Mouse (Mus musculus): ENCODE measurements around the gene Prss37. TPM values are rescaled to one million over a fixed set of nuclear protein-coding genes. Genes with fewer than 3 reads are reported as not detected.

The Prss37 gene
- polyA plus RNA-seq (2017; shearing (Covaris generic)) = 1 to 10 TPM in 1 of 2 experiments, not detected in 1; 2.5 TPM

- ATAC-seq = no peak
These were observed at the start of gene Prss37 for GRCm38 (mm10) chr6:40519408-40519807. Gene Prss37 (minus strand): TSS chr6:40519508.

DNA sequence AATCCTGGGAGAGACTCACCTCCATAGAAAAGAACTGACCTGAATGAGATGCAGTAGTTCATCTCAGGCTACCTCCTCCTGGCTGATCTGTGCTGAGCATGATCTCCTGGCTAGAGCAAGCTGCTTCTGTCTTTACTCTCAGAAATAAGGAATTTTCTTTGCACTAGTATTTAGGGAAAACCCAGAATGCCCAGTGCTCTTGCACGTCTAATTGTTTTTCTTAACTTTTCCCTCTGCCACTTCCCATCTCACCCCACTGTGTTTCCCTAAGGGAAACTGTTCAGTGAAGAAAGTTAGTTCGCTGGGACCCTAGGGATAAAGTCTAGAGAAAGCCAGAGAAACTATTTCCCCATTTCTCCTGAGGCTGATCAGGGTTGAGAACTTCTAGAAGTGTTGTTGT lies 35.6 kb upstream of the Prss37 start, which contains the start of gene Olfr461:
Gene Olfr461, minus strand, starts transcription at position 101 of the 400 bp plus-strand sequence.
- no peak for ATAC-seq

- no peak for ATAC-seq
These were observed 25.4 kb upstream of the Prss37 start for GRCm38 (mm10) chr6:40544690-40545089.

DNA sequence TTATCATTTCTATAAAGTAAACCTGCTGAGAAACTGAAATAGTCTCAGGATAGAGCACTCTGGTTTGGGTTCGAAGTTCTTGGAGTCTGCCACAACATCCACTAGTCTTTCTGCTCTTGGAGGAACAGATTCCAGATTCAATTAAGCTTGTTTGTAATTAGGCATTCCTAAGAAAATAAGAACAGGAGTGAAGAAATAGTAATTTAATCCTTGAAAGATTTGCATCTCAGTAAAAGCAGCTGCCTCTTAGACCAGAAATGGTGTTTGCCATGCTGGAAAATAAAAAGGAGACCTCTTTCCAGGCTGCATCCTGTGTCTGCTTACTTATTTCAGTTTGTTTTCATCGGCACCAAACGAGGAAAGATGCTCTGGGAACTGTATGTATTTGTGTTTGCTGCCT lies 26.1 kb downstream of the Prss37 start, which contains the start of gene Tas2r108:
Gene Tas2r108, plus strand, starts transcription at position 301 of the 400 bp plus-strand sequence.
- no peak for ATAC-seq

- no peak for ATAC-seq
These were observed 28.4 kb downstream of the Prss37 start, which contains the start of gene Tas2r137 for GRCm38 (mm10) chr6:40490933-40491332. Gene Tas2r137 (plus strand): TSS chr6:40491233.

DNA sequence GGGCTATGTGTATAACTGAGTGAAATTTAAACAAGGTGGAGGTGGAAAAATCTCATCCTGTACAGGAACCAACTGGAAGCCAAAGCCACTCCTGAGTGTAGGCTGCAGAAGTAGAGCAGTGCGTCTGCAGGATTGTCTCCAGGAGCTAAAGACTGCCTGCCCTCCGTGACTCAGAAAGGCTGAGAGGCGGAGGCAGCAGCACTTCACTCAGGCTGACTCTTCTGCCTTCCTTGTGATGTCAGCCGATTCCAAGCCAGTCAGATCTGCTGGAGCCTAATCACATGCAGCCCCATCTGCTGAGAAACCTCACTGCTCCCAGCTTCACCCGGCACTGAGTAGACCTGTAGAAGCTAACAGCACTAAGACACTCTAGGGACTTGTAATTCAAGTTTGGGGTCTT lies 37.0 kb downstream of the Prss37 start:
- no peak for ATAC-seq

- ATAC-seq = no peak
These were observed 39.6 kb downstream of the Prss37 start for GRCm38 (mm10) chr6:40479705-40480104.

GRCm38 (mm10) chr6:40476132-40476531 lies 43.2 kb downstream of the Prss37 start:
- no peak for ATAC-seq

GRCm38 (mm10) chr6:40471720-40472010 lies 47.6 kb downstream of the Prss37 start:
- ATAC-seq = no peak

DNA sequence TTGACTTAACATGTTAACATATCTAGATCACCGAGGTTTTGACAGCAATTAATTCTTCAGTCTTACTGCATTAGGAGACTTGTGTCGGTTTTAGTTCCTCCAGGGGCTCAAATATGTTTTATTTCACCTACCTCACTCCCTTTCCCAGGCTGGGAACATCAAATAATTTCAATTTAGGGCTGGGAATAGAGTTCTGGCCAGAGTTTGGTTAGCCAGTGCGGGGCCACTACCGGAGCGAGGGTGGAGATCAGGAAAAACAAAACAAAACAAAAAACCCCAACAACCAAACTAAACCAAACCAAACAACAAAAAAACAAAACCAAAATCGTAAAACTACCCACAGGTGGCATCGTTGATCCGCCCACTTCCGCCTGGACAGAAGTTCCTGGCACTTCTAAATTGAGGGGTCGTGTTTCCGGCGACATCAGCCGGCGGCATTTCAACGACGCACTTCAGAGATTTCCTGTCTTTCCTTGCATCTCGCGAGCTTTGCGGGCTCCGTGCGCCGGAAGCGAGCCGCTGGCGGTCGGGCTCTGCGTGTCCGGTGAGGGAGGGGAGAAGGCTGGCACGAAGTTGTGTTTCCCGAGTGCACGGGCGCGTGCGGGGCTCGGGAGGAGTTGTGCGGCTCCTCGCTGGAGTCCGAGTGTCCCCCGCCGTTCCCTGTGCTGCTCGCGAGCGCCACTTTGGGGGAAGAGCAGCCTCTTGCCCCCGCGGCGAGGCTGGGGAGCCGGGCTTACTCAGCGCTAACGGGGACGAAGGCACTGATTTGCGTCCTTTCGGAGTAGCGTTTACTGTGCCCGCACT lies 48.2 kb downstream of the Prss37 start, which contains the start of gene Ssbp1:
Gene Ssbp1, plus strand, starts transcription at position 437 of the 804 bp plus-strand sequence.
- peak; percentile 94 for ATAC-seq

DNA sequence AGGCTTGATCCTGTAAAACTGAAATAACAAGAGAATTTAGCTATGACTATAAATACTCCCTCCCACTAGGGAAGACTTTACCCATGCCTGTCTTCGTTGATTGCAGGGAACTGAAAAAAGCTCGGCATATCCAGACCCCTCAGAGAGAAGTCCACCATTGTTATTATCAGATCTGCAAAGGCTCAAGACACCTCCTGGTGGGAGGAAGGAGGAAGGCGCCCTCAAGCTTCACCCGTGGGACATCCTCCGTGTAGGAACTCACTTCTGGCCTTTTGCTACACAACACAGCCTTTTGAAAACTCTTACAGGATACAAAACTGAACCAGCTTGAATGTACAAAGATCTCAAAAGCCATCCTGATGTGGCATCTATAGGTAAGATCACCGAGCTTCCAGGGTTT lies 53.6 kb downstream of the Prss37 start:
- no peak for ATAC-seq

Other genes with a start within 250 kb of the Prss37 start
- 10 to 100 TPM; 46.2 to 49.9 TPM for gene Agk, start 194.3 kb downstream of the Prss37 start, polyA plus RNA-seq (2017; shearing (Covaris generic))
- gene E330009J07Rik, start 83.4 kb downstream of the Prss37 start, polyA plus RNA-seq (2017; shearing (Covaris generic)) = 1 to 10 TPM; 4.9 to 6.1 TPM
- gene Wee2, start 80.4 kb downstream of the Prss37 start, polyA plus RNA-seq (2017; shearing (Covaris generic)) = under 1 TPM; 0.15 TPM
- gene Ssbp1, start 48.2 kb downstream of the Prss37 start, polyA plus RNA-seq (2017; shearing (Covaris generic)) = 100 to 1,000 TPM; 109 to 114 TPM
- not detected for gene Tas2r137, start 28.3 kb downstream of the Prss37 start, polyA plus RNA-seq (2017; shearing (Covaris generic))
- not detected for gene Tas2r108, start 26.0 kb downstream of the Prss37 start, polyA plus RNA-seq (2017; shearing (Covaris generic))
- not detected for gene Olfr461, start 35.5 kb upstream of the Prss37 start, polyA plus RNA-seq (2017; shearing (Covaris generic))
- gene Olfr460, start 50.0 kb upstream of the Prss37 start, polyA plus RNA-seq (2017; shearing (Covaris generic)) = not detected
- gene Clec5a, start 66.3 kb upstream of the Prss37 start, polyA plus RNA-seq (2017; shearing (Covaris generic)) = not detected
- not detected for gene Tas2r138, start 93.8 kb upstream of the Prss37 start, polyA plus RNA-seq (2017; shearing (Covaris generic))
- not detected for gene Mgam, start 109.3 kb upstream of the Prss37 start, polyA plus RNA-seq (2017; shearing (Covaris generic))